Mouse (Mus musculus): ENCODE data around the gene Fryl.

- TF ChIP-seq GATA1 (IDR thresholded peaks at IDR 0.05; ENCODE audit: low read length), result no peak
- TF ChIP-seq TAL1 (IDR thresholded peaks at IDR 0.05; ENCODE audit: low read length), result no peak
Measured at GRCm38 (mm10) chr5:73295016-73295415, 38.6 kb upstream of the Fryl start.

Data from erythroblast, embryonic 14.5 days (primary cell).